In genomic region chr14:100282651-100283050, GRCm38 (mm10) we compare ENCODE assay signal across 8 mouse cellular contexts. TPM values are rescaled to one million over a fixed set of nuclear protein-coding genes. Genes with fewer than 3 reads are reported as not detected.
DNase-seq lines count a peak whose midpoint lies in the region; ATAC-seq and TF ChIP-seq lines count a peak whose summit lies in the region.

No protein-coding gene starts in this region.

- H3K27me3 ChIP-seq in lung, embryonic 14.5 days (ENCODE audit: insufficient read depth, low read length) = no peaks in the 10 kb centered on the region
- H3K27me3 ChIP-seq in forebrain, embryonic 11.5 days (ENCODE audit: control insufficient read depth, insufficient read depth, low read length) = no peaks in the 10 kb centered on the region
- H3K27me3 ChIP-seq in limb, embryonic 14.5 days (ENCODE audit: control insufficient read depth, insufficient read depth, low read length) = no peaks in the 10 kb centered on the region
- no peaks in the 10 kb centered on the region for H3K27me3 ChIP-seq in stomach, embryonic 15.5 days (replicated peaks)

- H3K9me3 ChIP-seq in lung, embryonic 14.5 days (ENCODE audit: low read depth, low read length) = no peaks in the 10 kb centered on the region
- no peaks in the 10 kb centered on the region; the same call in 1 of the 2 replicates for H3K9me3 ChIP-seq in forebrain, embryonic 11.5 days (ENCODE audit: control insufficient read depth, low read length)
- peaks cover 4% of the 10 kb centered on the region; the same call in 1 of the 2 replicates for H3K9me3 ChIP-seq in limb, embryonic 14.5 days (ENCODE audit: control insufficient read depth, low read length)
- no peaks in the 10 kb centered on the region for H3K9me3 ChIP-seq in stomach, embryonic 15.5 days

- H3K9ac ChIP-seq in lung, embryonic 14.5 days = no peak overlapping the region
- H3K9ac ChIP-seq in forebrain, embryonic 11.5 days (ENCODE audit: low read length) = peak overlapping the region; percentile 32
- peak overlapping the region; percentile 76 for H3K9ac ChIP-seq in limb, embryonic 14.5 days (ENCODE audit: low read depth, low read length, severe bottlenecking)
- no peak overlapping the region for H3K9ac ChIP-seq in stomach, embryonic 15.5 days

- TF ChIP-seq CTCF in lung, embryonic 14.5 days (IDR thresholded peaks at IDR 0.05; ENCODE audit: low read depth) = no peak

- peak; percentile 11 for DNase-seq in lung, embryonic 14.5 days
- DNase-seq in lung, postnatal 14 days = no peak
- DNase-seq in forebrain, embryonic 11.5 days (ENCODE audit: low spot score) = no peak
- DNase-seq in limb, embryonic 14.5 days (ENCODE audit: low spot score) = no peak
- no peak for DNase-seq in adrenal gland, adult 18-20 months (ENCODE audit: low spot score in 2 of 2)
- DNase-seq in spleen, postnatal 14 days (ENCODE audit: low spot score in 2 of 2) = no peak
- no peak for DNase-seq in spleen, adult 18-20 months

- no peak for TF ChIP-seq POLR2A in limb, embryonic 14.5 days (IDR thresholded peaks at IDR 0.05; ENCODE audit: borderline replicate concordance, extremely low read depth, insufficient read depth, insufficient read length)

- 0 out of 2 replicates have a peak overlapping the region, but pooled peaks have one; percentile 38 for H3K27ac ChIP-seq in lung, embryonic 14.5 days (ENCODE audit: low read depth)
- H3K27ac ChIP-seq in forebrain, embryonic 11.5 days (ENCODE audit: low read depth, low read length) = no peak overlapping the region
- H3K27ac ChIP-seq in limb, embryonic 14.5 days (replicated peaks; ENCODE audit: low read depth, low read length) = no peak overlapping the region
- H3K27ac ChIP-seq in stomach, embryonic 15.5 days = no peak overlapping the region

- peak overlapping the region; percentile 82 for H3K4me2 ChIP-seq in lung, embryonic 14.5 days
- peak overlapping the region; percentile 92 for H3K4me2 ChIP-seq in forebrain, embryonic 11.5 days (ENCODE audit: low read depth, low read length, severe bottlenecking)
- H3K4me2 ChIP-seq in limb, embryonic 14.5 days (replicated peaks; ENCODE audit: low read depth, low read length, severe bottlenecking) = peak overlapping the region; percentile 87
- peak overlapping the region; percentile 84 for H3K4me2 ChIP-seq in stomach, embryonic 15.5 days

- ATAC-seq in lung, embryonic 14.5 days (ENCODE audit: insufficient read depth) = no peak
- no peak for ATAC-seq in forebrain, embryonic 11.5 days (replicated peaks; ENCODE audit: low FRiP score)
- ATAC-seq in limb, embryonic 14.5 days (ENCODE audit: low FRiP score, low read depth) = no peak
- ATAC-seq in stomach, embryonic 15.5 days (ENCODE audit: insufficient read depth, low FRiP score, low read depth) = no peak

- peaks cover 5% of the 10 kb centered on the region; the same call in 1 of the 2 replicates for H3K4me1 ChIP-seq in lung, embryonic 14.5 days (ENCODE audit: insufficient read depth)
- peaks cover 6% of the 10 kb centered on the region for H3K4me1 ChIP-seq in forebrain, embryonic 11.5 days (replicated peaks; ENCODE audit: control insufficient read depth, insufficient read depth, low read length)
- peaks cover 8% of the 10 kb centered on the region; the same call in 1 of the 2 replicates for H3K4me1 ChIP-seq in limb, embryonic 14.5 days (ENCODE audit: control insufficient read depth, insufficient read depth, low read length)
- H3K4me1 ChIP-seq in stomach, embryonic 15.5 days = peaks cover 12% of the 10 kb centered on the region; the same call in 1 of the 2 replicates

- WGBS in lung, embryonic 14.5 days = 3% methylated on average over 7 of the region's 7 CpGs
- 5% methylated on average over 7 of the region's 7 CpGs for WGBS in forebrain, embryonic 11.5 days
- 4% methylated on average over 7 of the region's 7 CpGs for WGBS in limb, embryonic 14.5 days
- WGBS in stomach, embryonic 15.5 days = 7% methylated on average over 7 of the region's 7 CpGs

- H3K36me3 ChIP-seq in lung, embryonic 14.5 days (ENCODE audit: insufficient read depth) = no peaks in the 10 kb centered on the region
- no peaks in the 10 kb centered on the region for H3K36me3 ChIP-seq in forebrain, embryonic 11.5 days (ENCODE audit: control insufficient read depth, insufficient read depth, low read length)
- no peaks in the 10 kb centered on the region for H3K36me3 ChIP-seq in limb, embryonic 14.5 days (ENCODE audit: control insufficient read depth, insufficient read depth, low read length)
- H3K36me3 ChIP-seq in stomach, embryonic 15.5 days = no peaks in the 10 kb centered on the region

- H3K4me3 ChIP-seq in lung, embryonic 14.5 days (ENCODE audit: low read depth, low read length) = peak overlapping the region; percentile 66
- peak overlapping the region; percentile 42 for H3K4me3 ChIP-seq in forebrain, embryonic 11.5 days (ENCODE audit: low read depth, low read length)
- peak overlapping the region; percentile 62 for H3K4me3 ChIP-seq in limb, embryonic 14.5 days (replicated peaks; ENCODE audit: low read length)
- H3K4me3 ChIP-seq in stomach, embryonic 15.5 days (replicated peaks) = 0 out of 2 replicates have a peak overlapping the region, but pooled peaks have one; percentile 5

RNA-seq across cellular contexts. Expression of gene Klf12, which starts 1.8 kb away (rescaled TPM):
- polyA plus RNA-seq in lung, embryonic 14.5 days (2014; fragmentation: Nextera tagmentation; extraction: Ambion mirVana) = 12.7 and 15.4 TPM in 2 replicates
- 39.7 and 40.7 TPM in 2 replicates for polyA plus RNA-seq in forebrain, embryonic 11.5 days (2014; fragmentation: Nextera tagmentation; extraction: Ambion mirVana)
- polyA plus RNA-seq in limb, embryonic 14.5 days (2012; rRNA removed) = 28.7 and 32.0 TPM in 2 replicates
- polyA plus RNA-seq in limb, embryonic 14.5 days (2014; fragmentation: Nextera tagmentation; extraction: Ambion mirVana) = 23.7 and 27.7 TPM in 2 replicates
- 11.1 and 13.2 TPM in 2 replicates for polyA plus RNA-seq in stomach, embryonic 15.5 days (2015; fragmentation: Nextera tagmentation; extraction: Ambion mirVana)
- total RNA-seq in adrenal gland, adult 18-20 months (2021) = 10 to 100 TPM; 12.2 to 17.0 TPM

Comparison
In these comparisons a context has a peak if more than half of its experiments do, and no peak if none do; other contexts are left out.
1. H3K4me3 ChIP-seq: peak in every context shown above with its lines; median percentile 66 in lung, embryonic 14.5 days; 62 in limb, embryonic 14.5 days; 42 in forebrain, embryonic 11.5 days; 5 in stomach, embryonic 15.5 days.
2. H3K9ac ChIP-seq: peak in forebrain, embryonic 11.5 days (single experiment) and limb, embryonic 14.5 days (single experiment); none in lung, embryonic 14.5 days (single experiment) and stomach, embryonic 15.5 days (single experiment).
3. Peak in every context shown above with its lines, with median percentiles within 50 percentile points of each other: H3K4me2 ChIP-seq.